Mouse (Mus musculus): ENCODE measurements around the gene Adamts20. TPM values are rescaled to one million over a fixed set of nuclear protein-coding genes. Genes with fewer than 3 reads are reported as not detected.

Adamts20 gene
- polyA plus RNA-seq, 1 experiment from 2014 or later = 1.3 TPM

DNA sequence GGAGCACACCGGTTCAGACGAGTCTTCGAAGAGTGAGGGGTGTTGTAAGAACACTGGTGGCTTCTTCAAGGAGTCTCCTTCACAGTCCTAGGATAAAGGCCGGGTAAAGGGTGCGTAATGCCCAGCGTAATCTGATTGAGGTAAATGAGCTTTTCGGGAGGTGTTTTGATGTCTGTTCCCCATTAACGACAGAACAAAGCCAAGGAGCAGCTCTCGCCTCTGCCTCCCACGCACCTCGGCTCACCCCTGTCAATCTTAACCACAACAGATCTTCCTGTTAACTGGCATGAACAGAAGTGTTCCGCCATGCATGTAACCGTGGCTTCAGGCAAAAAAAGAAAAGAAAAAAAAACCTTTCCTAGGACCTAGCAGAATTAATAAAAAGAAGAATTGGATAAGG is 13.5 kb upstream of the Adamts20 start:
- Histone ChIP-seq H3K27ac (ENCODE audit: poor library complexity, severe bottlenecking) (no peak overlapping the region), H3K36me3 (no peaks in the 10 kb centered on the region), H3K4me3 (no peak overlapping the region), H3K4me2 (no peak overlapping the region), H3K27me3 (replicated peaks) (no peaks in the 10 kb centered on the region), H3K9me3 (replicated peaks) (no peaks in the 10 kb centered on the region), H3K4me1 (replicated peaks) (no peaks in the 10 kb centered on the region), H3K9ac (no peak overlapping the region)
- whole genome bisulfite sequencing = 49% methylated on average over 13 of the region's 13 CpGs
- no peak for ATAC-seq (ENCODE audit: insufficient number of reproducible peaks, low FRiP score)

GRCm38 (mm10) chr15:94477287-94477686 is 12.1 kb upstream of the Adamts20 start:
- H3K9me3 ChIP-seq (replicated peaks) = no peaks in the 10 kb centered on the region
- no peaks in the 10 kb centered on the region for H3K4me1 ChIP-seq (replicated peaks)
- H3K27ac ChIP-seq (ENCODE audit: poor library complexity, severe bottlenecking) = no peak overlapping the region
- H3K27me3 ChIP-seq (replicated peaks) = no peaks in the 10 kb centered on the region
- H3K36me3 ChIP-seq = no peaks in the 10 kb centered on the region
- no peak overlapping the region for H3K4me2 ChIP-seq
- 66% methylated on average over 7 of the region's 7 CpGs for WGBS
- ATAC-seq (ENCODE audit: insufficient number of reproducible peaks, low FRiP score) = no peak
- no peak overlapping the region for H3K9ac ChIP-seq
- no peak overlapping the region for H3K4me3 ChIP-seq

DNA sequence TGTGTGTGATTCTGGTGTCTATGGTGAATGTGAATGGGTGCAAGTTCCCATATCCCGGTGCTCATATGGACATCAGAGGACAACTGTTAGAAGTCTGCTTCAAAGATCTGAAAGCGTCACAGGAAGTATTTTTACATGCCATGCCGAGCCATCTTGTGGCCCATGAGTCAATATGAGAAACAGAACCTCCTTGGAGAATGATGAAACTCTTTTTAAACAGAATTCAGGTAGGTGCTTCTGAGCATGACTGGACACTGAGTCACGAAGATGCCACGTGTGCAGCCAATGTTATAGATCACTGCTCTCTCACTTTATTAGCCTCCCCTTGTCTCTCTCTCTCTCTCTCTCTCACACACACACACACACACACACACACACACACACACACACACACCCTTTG is 10.8 kb upstream of the Adamts20 start:
- no peak for ATAC-seq (ENCODE audit: insufficient number of reproducible peaks, low FRiP score)
- Histone ChIP-seq H3K9ac (no peak overlapping the region), H3K4me1 (replicated peaks) (no peaks in the 10 kb centered on the region), H3K4me3 (no peak overlapping the region), H3K36me3 (no peaks in the 10 kb centered on the region), H3K27me3 (replicated peaks) (no peaks in the 10 kb centered on the region), H3K9me3 (replicated peaks) (no peaks in the 10 kb centered on the region), H3K27ac (ENCODE audit: poor library complexity, severe bottlenecking) (no peak overlapping the region), H3K4me2 (no peak overlapping the region)
- 84% methylated on average over 5 of the region's 5 CpGs for WGBS

GRCm38 (mm10) chr15:94470361-94470760 is 5.1 kb upstream of the Adamts20 start:
- WGBS = 64% methylated on average over 5 of the region's 5 CpGs
- Histone ChIP-seq H3K4me3 (no peak overlapping the region), H3K9me3 (replicated peaks) (no peaks in the 10 kb centered on the region), H3K36me3 (no peaks in the 10 kb centered on the region), H3K4me1 (replicated peaks) (no peaks in the 10 kb centered on the region), H3K9ac (no peak overlapping the region), H3K27me3 (replicated peaks) (no peaks in the 10 kb centered on the region), H3K4me2 (no peak overlapping the region), H3K27ac (ENCODE audit: poor library complexity, severe bottlenecking) (no peak overlapping the region)
- no peak for ATAC-seq (ENCODE audit: insufficient number of reproducible peaks, low FRiP score)

GRCm38 (mm10) chr15:94464881-94465280 is 337 bp downstream of the Adamts20 start:
- Histone ChIP-seq H3K9me3 (replicated peaks) (no peaks in the 10 kb centered on the region), H3K4me1 (replicated peaks) (no peaks in the 10 kb centered on the region), H3K9ac (no peak overlapping the region), H3K27me3 (replicated peaks) (no peaks in the 10 kb centered on the region), H3K27ac (ENCODE audit: poor library complexity, severe bottlenecking) (no peak overlapping the region), H3K4me3 (no peak overlapping the region), H3K36me3 (no peaks in the 10 kb centered on the region), H3K4me2 (no peak overlapping the region)
- ATAC-seq (ENCODE audit: insufficient number of reproducible peaks, low FRiP score) = no peak
- 74% methylated on average over 14 of the region's 14 CpGs for WGBS

DNA sequence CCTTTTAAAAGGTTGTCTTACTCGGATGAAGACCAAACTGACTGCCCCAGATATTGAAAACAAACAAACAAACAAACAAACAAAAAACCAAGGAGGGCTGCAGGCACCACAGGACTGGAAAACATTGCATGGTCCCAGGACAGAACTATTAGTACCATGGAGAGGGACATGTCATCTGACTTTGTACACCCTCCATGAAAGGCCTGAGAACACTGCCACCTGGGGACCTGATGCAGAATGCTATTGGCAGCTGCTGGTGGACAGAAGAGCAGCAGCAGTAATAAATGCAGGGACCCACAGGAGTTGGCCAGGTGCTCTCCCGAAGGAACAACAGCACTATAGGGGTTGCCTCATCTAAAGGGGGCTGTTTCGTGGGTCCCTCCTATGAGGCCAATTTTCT is 2.0 kb downstream of the Adamts20 start:
- no peak overlapping the region for H3K4me2 ChIP-seq
- no peak overlapping the region for H3K27ac ChIP-seq (ENCODE audit: poor library complexity, severe bottlenecking)
- no peak overlapping the region for H3K9ac ChIP-seq
- H3K4me3 ChIP-seq = no peak overlapping the region
- H3K27me3 ChIP-seq (replicated peaks) = no peaks in the 10 kb centered on the region
- no peak for ATAC-seq (ENCODE audit: insufficient number of reproducible peaks, low FRiP score)
- H3K9me3 ChIP-seq (replicated peaks) = no peaks in the 10 kb centered on the region
- 63% methylated on average over 3 of the region's 3 CpGs for WGBS
- no peaks in the 10 kb centered on the region for H3K36me3 ChIP-seq
- H3K4me1 ChIP-seq (replicated peaks) = no peaks in the 10 kb centered on the region

DNA sequence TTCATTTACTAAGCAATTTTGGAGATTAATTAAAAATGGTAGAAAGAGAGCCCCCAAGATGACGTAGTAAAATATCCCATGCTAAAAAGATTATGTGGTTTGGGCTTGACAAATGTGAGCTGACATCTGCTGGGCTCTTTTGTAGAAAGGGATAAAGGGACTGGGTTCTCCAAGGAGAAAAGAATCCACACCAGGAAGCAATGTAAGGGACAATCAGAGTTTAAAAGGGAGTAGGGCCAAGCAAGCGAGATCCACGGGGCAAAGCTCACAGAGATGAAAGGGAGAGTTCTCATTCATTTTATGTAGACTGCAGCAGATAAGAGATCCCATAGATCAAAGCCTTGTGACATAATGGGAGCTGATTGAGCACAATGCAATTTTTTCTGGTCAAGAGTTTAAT is 3.0 kb downstream of the Adamts20 start:
- no peak overlapping the region for H3K27ac ChIP-seq (ENCODE audit: poor library complexity, severe bottlenecking)
- 54% methylated on average over 3 of the region's 3 CpGs for WGBS
- no peaks in the 10 kb centered on the region for H3K27me3 ChIP-seq (replicated peaks)
- H3K4me1 ChIP-seq (replicated peaks) = no peaks in the 10 kb centered on the region
- ATAC-seq (ENCODE audit: insufficient number of reproducible peaks, low FRiP score) = no peak
- H3K4me2 ChIP-seq = no peak overlapping the region
- H3K36me3 ChIP-seq = no peaks in the 10 kb centered on the region
- H3K9me3 ChIP-seq (replicated peaks) = no peaks in the 10 kb centered on the region
- no peak overlapping the region for H3K4me3 ChIP-seq
- no peak overlapping the region for H3K9ac ChIP-seq

DNA sequence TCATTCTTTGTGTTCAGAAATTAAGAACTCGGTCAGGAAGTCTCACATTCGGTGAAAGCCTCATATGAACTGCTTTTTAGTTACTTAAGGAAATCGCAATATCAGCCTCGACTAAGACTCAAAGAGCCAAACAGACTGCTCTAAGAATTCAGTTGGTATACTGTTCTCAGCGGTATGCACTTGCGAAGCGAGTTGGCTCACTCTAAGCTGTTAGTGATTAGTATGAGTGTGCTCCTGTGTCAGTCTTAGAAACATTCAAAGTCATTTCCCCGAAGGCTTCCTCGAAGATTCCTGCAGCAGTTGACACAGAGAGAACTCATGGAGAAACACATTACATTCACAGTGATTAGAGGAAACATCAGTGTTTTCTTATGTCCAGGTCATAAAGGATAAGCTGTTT is 4.1 kb downstream of the Adamts20 start:
- ATAC-seq (ENCODE audit: insufficient number of reproducible peaks, low FRiP score) = no peak
- no peak overlapping the region for H3K4me3 ChIP-seq
- H3K4me2 ChIP-seq = no peak overlapping the region
- no peaks in the 10 kb centered on the region for H3K36me3 ChIP-seq
- H3K27me3 ChIP-seq (replicated peaks) = no peaks in the 10 kb centered on the region
- H3K9ac ChIP-seq = no peak overlapping the region
- WGBS = 74% methylated on average over 9 of the region's 9 CpGs
- no peaks in the 10 kb centered on the region for H3K9me3 ChIP-seq (replicated peaks)
- no peaks in the 10 kb centered on the region for H3K4me1 ChIP-seq (replicated peaks)
- no peak overlapping the region for H3K27ac ChIP-seq (ENCODE audit: poor library complexity, severe bottlenecking)

- Histone ChIP-seq H3K4me2 (no peak overlapping the region), H3K27ac (ENCODE audit: poor library complexity, severe bottlenecking) (no peak overlapping the region), H3K27me3 (replicated peaks) (no peaks in the 10 kb centered on the region), H3K9ac (no peak overlapping the region), H3K36me3 (no peaks in the 10 kb centered on the region), H3K4me3 (no peak overlapping the region), H3K4me1 (replicated peaks) (no peaks in the 10 kb centered on the region), H3K9me3 (replicated peaks) (no peaks in the 10 kb centered on the region)
- ATAC-seq (ENCODE audit: insufficient number of reproducible peaks, low FRiP score) = no peak
- 77% methylated on average over 18 of the region's 18 CpGs for WGBS
Measured at GRCm38 (mm10) chr15:94457636-94458390, 7.4 kb downstream of the Adamts20 start.

DNA sequence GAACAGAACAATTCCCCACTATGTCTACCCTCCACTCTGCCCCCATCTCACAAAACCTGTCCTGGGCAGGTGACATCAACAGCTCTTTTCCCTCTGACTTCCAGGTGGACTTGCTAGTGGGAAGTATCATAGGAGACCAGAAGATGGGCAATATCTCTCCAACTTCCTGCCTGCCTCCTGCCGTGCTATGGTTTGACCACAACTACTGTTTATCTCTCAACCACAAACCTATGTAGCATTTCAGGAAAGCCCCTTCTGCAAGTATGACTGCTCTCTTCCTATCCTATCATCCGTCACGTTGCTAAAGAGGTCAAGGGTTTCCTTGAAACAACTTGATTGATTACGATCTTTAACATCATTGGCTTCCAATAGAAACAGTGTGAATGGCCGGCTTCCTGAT is 12.4 kb downstream of the Adamts20 start:
- Histone ChIP-seq H3K4me2 (no peak overlapping the region), H3K9ac (no peak overlapping the region), H3K4me3 (no peak overlapping the region), H3K36me3 (no peaks in the 10 kb centered on the region), H3K27ac (ENCODE audit: poor library complexity, severe bottlenecking) (no peak overlapping the region), H3K27me3 (replicated peaks) (no peaks in the 10 kb centered on the region), H3K9me3 (replicated peaks) (no peaks in the 10 kb centered on the region), H3K4me1 (replicated peaks) (no peaks in the 10 kb centered on the region)
- 68% methylated on average over 5 of the region's 5 CpGs for WGBS
- no peak for ATAC-seq (ENCODE audit: insufficient number of reproducible peaks, low FRiP score)

- H3K9ac ChIP-seq = no peak overlapping the region
- no peaks in the 10 kb centered on the region for H3K36me3 ChIP-seq
- no peak overlapping the region for H3K27ac ChIP-seq (ENCODE audit: poor library complexity, severe bottlenecking)
- H3K4me2 ChIP-seq = no peak overlapping the region
- no peak overlapping the region for H3K4me3 ChIP-seq
- H3K9me3 ChIP-seq (replicated peaks) = no peaks in the 10 kb centered on the region
- no peaks in the 10 kb centered on the region for H3K27me3 ChIP-seq (replicated peaks)
- WGBS = 90% methylated on average over 8 of the region's 8 CpGs
- no peaks in the 10 kb centered on the region for H3K4me1 ChIP-seq (replicated peaks)
- no peak for ATAC-seq (ENCODE audit: insufficient number of reproducible peaks, low FRiP score)
Measured at GRCm38 (mm10) chr15:94451600-94451999, 13.6 kb downstream of the Adamts20 start.
